Mouse (Mus musculus) thymus, postnatal 4 days (tissue): ENCODE results near the gene Rtn4rl1.
A peak's percentile ranks its signal among the peaks of the same experiment; 100 is the strongest.

Experiments used
- DNase-seq: peaks from one replicate; pipeline ENCODE4 v3.0.0; 2021

The Rtn4rl1 gene

GRCm38 (mm10) chr11:75254252-75254912, 60.8 kb downstream of the Rtn4rl1 start:
- DNase-seq, result peak; percentile 52

DNA sequence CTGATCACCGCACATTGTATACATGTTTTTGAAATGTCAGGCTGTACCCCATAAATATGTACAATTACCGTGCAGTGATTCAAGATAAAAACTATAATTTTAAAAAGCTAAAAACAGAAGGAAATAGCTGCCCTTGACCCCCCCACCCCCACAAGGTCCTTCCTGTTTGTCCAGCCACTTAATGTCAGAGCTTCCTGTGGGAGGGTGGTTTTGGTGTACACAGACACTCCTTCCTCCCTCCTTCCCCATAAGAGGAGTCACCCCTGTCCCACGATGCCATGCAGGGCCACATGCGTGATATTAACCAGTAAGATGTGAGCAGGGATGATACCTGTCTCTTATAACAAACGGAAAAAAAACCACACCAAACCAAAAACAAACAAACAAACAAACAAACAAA, 61.7 kb downstream of the Rtn4rl1 start:
- DNase-seq, result no peak

GRCm38 (mm10) chr11:75257056-75257648, 63.6 kb downstream of the Rtn4rl1 start:
- DNase-seq, result no peak

GRCm38 (mm10) chr11:75259416-75259815, 65.8 kb downstream of the Rtn4rl1 start:
- no peak for DNase-seq

- no peak for DNase-seq
These were observed 66.5 kb downstream of the Rtn4rl1 start for GRCm38 (mm10) chr11:75259996-75260561.

DNA sequence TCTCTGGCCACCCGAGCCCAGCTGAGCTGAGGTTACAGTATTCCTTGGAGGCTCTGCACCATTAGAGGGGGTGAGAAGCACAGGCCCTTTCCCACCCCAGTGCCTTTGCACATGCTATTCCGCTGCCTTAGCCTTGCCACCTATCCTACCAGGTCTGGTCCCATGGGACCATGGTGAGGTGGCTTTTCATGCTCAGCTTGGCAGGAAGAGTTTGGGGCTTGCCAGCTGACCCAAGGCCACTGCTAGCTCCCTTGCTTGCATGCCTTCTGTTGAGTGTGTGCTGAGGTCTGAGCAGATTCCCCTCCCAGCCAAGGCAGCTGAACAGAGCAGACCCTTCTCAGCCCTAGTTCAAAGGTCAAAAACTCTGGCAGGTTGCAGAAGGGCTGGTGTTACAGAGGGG, 67.4 kb downstream of the Rtn4rl1 start:
- no peak for DNase-seq

DNA sequence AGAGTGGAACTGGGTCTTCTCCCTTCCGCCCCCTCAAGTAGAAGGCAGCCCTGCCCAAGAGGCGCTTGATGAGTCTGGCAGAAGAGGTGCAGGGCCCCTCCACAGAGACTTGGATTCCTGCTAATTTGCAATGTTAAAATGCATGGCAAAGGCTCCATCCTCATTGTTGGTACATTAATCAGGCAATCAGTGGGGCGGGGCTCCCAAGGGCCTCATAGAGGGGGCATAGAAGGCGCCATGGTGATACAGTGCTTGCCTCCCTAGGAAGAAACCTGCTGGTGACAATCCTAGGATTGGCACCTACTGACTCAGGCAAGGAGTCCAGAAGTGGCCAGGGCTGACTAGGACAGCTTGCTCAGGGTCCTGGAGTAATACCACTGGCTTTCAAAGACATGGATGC, 68.1 kb downstream of the Rtn4rl1 start:
- no peak for DNase-seq

DNA sequence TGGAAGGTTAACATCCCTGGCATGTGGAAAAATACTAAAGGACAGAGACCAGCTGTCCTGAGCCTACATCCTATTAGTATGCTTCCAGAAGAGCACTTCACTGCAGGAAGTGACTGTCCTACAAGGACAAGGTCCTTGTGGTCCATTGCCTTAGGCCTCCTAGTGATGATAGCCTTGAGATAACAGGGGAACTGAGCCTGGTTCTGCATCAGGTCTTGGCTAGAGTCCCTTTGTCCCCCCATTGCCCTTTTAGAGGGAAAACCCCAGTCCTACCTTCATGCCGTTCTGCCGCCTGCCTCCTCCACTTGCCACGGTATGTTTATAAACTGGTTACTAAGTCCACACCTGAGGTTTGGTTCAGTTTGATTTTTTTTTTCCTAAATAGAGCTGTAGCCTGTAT, 68.6 kb downstream of the Rtn4rl1 start:
- DNase-seq, result no peak

DNA sequence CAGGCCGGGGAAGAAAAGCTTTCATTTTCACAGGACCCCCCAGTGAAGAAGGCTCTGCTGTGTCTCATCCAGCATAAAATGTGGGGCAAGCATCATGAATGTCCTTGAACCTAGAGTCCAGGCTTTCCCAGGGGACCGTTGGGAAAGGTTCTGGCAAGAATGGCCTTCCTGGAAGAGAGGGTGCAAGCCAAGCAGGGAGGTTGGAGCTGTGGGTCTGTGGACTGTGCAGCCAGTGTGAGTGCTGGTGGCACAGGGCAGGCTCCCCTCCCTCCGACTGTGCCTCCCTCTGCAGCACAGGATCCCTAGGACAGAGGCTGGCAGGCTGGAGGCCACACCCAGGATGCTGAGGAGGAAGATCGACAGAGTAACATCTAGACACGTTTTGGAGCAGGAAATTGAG, 69.2 kb downstream of the Rtn4rl1 start:
- no peak for DNase-seq

DNA sequence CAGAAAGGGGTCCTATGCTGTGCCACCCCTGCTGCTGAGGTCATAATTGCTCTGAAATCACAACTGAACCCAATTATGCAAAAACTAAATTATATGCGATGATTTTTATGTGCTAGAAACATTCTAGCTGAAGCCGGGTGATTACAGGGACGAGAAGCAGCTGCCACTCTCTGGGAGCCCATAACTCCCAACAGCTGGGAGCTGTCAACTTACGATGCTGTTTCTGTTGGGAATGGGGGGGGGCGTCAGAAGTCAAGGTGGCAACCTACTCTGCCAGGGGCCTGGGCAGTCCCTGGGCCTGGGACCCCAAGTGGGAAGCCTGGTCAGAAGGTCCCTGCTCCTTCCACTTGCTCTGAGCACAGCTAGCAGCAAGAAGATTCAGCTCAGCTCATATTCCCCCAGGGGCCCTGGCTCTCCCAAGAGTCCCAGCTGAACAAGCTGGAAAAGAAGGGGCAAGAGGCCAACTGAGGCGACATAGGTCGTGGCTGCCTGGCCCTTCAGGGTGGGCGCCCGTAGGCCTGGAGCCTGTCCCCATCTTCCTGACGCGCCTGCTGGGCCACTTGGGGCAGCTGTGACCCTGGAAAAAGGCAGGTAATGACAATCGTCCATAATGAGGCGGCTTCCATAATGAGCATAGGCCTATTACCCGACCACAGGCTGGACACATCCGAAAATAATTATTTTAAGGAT, 69.8 kb downstream of the Rtn4rl1 start:
- no peak for DNase-seq

DNA sequence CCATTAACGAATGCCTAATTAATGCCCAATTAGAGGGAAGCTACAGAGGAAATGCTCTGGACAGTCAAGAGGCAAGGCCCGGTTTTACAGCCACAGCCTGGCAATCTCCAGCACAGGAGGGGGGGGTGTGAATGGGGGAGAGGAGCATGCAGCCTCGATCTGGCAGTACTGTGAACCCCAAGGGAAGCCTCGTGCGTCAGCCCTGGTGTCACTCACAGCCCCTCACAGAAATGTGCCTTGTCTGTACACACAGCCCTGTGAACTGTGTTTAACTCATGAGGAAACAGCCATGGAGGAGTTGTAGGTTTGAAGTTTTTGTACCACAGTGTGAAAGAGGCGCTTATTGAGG, 70.4 kb downstream of the Rtn4rl1 start:
- DNase-seq, result no peak

DNA sequence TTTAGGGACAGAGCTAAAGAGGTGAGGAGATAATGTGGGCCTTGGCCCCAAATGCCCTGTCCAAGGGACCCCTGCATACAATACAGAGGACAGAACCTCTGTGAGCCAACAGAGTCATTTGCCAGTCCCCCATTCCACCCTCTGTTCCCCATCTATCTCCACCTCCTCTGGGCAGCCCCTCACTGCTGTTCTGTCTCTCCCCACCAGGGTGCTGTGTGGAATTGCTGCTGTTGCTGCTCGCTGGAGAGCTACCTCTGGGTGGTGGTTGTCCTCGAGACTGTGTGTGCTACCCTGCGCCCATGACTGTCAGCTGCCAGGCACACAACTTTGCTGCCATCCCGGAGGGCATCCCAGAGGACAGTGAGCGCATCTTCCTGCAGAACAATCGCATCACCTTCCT, 71.0 kb downstream of the Rtn4rl1 start:
- peak; percentile 53 for DNase-seq

DNA sequence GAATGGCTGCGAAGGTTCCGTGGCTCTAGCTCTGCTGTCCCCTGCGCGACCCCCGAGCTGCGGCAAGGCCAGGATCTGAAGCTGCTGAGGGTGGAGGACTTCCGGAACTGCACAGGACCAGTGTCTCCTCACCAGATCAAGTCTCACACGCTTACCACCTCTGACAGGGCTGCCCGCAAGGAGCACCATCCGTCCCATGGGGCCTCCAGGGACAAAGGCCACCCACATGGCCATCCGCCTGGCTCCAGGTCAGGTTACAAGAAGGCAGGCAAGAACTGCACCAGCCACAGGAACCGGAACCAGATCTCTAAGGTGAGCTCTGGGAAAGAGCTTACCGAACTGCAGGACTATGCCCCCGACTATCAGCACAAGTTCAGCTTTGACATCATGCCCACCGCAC, 72.0 kb downstream of the Rtn4rl1 start:
- DNase-seq, result no peak

- DNase-seq, result no peak
These were observed 74.3 kb downstream of the Rtn4rl1 start for GRCm38 (mm10) chr11:75267826-75268281.

DNA sequence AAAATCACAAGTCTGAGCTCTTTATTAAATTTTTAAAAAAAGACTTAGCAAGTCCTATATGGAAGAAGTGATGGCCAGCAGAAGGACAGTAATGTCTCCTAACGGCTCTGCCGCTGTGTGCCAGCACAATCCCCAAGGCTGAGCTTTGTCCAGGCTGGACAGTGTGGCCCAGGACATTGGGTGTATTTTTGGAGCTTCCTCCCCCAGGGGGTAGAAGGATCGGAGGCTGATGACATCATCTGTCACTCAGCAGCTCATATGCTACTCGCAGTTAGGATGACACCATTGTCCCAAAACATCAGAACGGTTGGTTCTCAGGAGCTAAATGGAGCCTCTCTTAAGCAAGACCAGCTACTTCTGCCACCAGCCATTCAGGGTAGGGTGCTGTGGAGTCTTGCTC, 74.9 kb downstream of the Rtn4rl1 start:
- DNase-seq, result no peak

DNA sequence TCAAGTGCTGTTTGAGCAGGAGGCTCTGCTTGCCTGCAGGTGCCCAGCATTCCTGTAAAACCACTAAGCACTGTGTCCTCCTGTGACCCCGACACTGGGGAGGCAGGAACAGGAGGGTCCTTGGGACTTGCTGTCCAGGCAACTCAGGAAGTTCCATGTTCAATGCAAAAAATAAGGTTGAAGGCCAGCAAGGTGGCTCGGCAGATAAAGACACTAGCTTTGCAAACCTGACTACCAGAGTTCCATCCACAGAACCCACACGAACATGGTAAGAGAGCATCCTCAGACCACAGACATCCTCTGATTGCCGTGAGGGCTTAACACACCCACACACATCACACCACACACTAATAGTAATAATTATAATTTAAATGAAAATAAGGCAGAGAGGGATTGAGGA, 75.6 kb downstream of the Rtn4rl1 start:
- no peak for DNase-seq

DNA sequence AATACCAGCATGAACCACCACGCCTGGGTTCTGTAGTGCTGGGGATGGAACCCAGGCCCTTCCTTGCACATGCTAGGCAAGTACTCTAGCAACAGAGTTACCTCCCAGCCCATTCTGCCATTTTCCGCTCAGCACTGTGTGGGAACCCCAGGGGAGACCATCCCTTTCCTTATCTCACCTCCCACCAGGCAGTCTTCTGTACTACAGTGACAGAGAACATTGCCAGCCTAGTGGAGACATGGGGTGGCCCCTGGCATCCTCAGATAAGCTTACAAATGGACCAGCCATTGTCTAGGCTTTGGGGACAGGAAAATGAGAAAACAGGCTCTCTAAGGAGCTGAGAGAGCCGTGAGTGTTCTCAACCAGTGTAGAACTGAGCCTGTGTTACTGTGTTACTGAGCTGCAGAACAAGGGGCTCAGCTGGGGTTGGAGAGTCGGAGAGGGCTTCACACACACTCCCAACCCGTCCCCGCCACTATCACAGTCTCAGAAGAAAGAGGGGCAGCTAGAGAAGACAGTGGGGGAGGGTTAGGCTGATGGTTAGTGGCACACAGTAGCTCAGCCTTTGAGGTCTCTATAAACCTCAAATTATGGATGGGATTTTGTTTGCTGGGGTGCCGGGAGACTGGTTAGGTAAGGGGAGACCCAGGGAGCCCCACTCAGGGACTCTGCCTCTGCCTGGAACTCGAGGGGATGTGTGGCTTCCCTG, 76.8 kb downstream of the Rtn4rl1 start:
- DNase-seq, result no peak

DNA sequence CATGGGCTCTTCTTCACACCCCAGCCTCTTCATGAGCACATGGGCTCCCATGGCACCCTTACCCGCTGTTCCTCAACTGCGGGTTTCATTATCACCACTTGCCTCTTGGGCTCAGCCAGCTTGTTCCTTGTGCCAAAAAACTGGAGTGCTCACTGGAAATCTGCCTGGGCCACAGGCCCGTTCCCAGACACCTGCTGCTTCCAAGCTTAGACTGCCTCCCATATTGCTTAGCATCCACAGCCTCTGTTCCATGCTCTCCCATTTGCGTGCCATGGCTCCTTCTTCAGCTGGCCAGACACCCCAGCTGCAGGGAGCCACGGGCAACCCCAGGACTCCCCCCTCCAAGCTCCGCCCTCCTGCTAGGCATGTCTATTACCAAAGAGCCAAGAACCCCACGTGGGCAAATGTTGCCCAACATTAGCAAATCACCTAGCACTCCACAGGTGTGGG, 77.4 kb downstream of the Rtn4rl1 start:
- DNase-seq, result no peak

DNA sequence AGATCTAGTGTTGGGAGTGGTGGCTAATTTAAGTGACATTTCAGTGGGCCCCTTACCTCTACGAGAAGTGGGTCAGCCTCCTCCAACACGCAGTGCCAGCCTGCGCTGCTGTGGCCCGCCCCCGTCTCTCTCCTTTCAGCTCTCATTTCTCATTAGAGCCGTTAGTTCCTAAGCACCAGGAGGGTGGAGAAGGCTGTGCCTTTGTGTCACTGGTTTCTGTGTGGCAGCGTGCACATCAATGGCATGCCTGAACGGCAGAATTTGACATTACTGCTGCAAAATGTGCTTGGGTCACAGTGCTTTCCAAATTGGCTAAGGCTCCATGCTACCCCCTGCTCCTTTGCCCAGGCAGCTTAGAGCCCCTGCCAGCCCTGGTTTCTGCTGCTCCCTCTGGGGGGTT, 79.9 kb downstream of the Rtn4rl1 start:
- peak; percentile 32 for DNase-seq

- DNase-seq, result no peak
These were observed 81.5 kb downstream of the Rtn4rl1 start for GRCm38 (mm10) chr11:75275035-75275434.

DNA sequence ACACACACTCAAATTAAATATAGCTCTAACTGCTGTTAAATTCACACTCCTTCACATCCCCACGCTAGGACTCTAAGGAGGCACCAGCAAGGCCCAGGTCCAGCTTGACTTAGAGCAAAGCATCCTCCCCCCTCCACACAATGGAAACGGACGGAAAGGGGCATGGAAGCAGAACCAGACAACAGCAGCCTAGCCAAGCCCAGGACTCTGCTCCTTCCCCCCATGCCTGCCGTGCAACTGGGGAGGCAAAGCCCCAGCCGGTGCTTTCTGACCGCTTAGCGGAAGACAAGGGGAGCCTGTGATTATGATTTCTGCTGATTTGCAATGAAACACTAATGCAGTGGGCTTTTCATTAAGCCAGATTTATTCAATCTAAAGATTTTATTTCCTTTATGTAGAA, 84.5 kb downstream of the Rtn4rl1 start:
- no peak for DNase-seq

- DNase-seq, result no peak
These were observed 85.4 kb downstream of the Rtn4rl1 start for GRCm38 (mm10) chr11:75279013-75279341.

GRCm38 (mm10) chr11:75279342-75280065, 85.9 kb downstream of the Rtn4rl1 start:
- peak; percentile 76 for DNase-seq
